Mouse (Mus musculus): ENCODE measurements around the gene Sptlc2. TPM values are rescaled to one million over a fixed set of nuclear protein-coding genes. Genes with fewer than 3 reads are reported as not detected.
A peak's percentile ranks its signal among the peaks of the same experiment; 100 is the strongest.

Sptlc2 gene
- 64.6 and 74.8 TPM in 2 replicates for polyA plus RNA-seq (2015; fragmentation: Nextera tagmentation; extraction: Ambion mirVana)

DNA sequence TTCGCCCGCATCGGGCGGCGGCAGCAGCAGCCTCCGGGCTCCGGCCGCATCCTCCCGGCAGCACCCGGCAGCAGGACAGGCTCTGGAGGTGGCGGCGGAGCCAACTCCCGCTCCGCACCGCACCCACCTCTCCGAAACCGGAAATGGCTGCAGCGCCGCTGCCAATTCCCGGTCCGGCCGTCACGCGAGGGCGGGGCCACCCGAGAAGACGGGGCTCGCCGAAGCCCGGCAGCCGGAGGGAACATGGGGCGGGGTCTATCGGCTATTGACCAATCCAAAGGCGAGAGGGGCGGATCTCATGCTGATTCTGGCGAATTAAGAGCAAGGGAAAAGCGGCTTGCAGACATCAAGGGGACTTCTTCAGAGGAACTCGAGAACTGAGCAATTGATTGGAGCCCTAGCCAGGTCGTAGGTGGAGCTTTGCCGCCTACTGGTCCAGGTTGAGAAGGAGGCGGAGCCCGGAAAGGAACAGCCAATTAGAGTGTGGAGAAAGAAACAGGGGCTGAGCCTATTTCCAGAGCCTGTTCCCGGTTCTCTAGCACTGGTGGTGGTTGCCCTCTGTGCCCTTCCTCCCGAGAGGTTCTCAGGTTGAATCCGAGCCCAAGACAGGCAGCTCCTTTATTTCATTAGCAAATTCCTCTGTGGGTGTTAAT is at the start of gene Sptlc2:
Gene Sptlc2, minus strand, starts transcription at position 234 of the 653 bp plus-strand sequence.
- no peaks in the 10 kb centered on the region for H3K27me3 ChIP-seq (replicated peaks)
- H3K4me1 ChIP-seq: peaks cover 23% of the 10 kb centered on the region
- peak within 1 kb of the TSS; percentile 88 for H3K27ac ChIP-seq (replicated peaks)
- peak within 1 kb of the TSS; percentile 91 for H3K9ac ChIP-seq (replicated peaks)
- no peaks in the 10 kb centered on the region for H3K9me3 ChIP-seq (replicated peaks)
- no peaks in the 10 kb centered on the region for H3K36me3 ChIP-seq
- peak within 1 kb of the TSS; percentile 96 for H3K4me2 ChIP-seq
- WGBS: 0% methylated on average over 44 of the region's 45 CpGs
- ATAC-seq (ENCODE audit: low FRiP score): peak; percentile 98
- peak within 1 kb of the TSS; percentile 99 for H3K4me3 ChIP-seq (replicated peaks)

DNA sequence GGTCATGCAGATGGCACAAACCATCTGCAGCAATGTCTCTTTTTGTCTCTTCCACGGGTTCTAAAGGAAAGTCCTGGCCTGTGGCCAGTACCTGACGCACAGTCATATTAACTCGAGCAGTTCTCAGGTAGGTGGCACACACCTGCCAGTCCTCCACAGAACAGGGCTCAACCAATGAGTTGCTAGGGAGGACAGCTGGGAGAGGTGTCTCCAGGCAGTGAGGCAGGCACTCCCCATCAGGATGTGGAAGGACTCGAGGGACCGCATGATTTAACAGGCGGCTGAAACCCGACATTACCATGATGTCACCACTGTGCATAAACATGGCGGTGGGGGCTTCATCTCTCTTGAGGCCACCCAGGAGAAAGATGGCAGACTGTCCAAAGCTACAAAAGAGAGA is 40.7 kb upstream of the Sptlc2 start:
- Histone ChIP-seq H3K9ac (replicated peaks) (no peak overlapping the region), H3K27ac (replicated peaks) (no peak overlapping the region), H3K4me3 (replicated peaks) (no peak overlapping the region), H3K4me2 (no peak overlapping the region), H3K9me3 (replicated peaks) (no peaks in the 10 kb centered on the region), H3K36me3 (peaks cover 77% of the 10 kb centered on the region), H3K4me1 (peaks cover 5% of the 10 kb centered on the region; the same call in 1 of the 2 replicates), H3K27me3 (replicated peaks) (no peaks in the 10 kb centered on the region)
- ATAC-seq (ENCODE audit: low FRiP score): no peak
- WGBS: 88% methylated on average over 8 of the region's 8 CpGs

DNA sequence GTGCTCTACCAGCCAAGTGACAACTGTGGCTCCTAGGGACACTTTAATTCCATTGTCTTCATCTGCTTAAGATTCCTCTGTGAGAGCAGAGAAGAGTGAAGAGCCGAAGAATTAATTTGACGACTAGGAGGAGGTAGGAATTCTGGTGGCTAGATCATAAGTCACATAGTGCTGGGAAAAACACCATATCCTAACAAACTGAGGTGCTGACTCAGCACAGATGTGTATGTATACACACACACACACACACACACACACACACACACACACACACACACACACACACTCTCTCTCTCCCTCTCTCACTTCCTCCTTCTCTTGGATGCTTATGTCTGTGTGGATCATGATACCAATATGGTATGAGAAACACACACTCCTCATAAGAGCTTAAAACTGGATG is 40.1 kb upstream of the Sptlc2 start:
- 76% methylated on average over 2 of the region's 2 CpGs for WGBS
- ATAC-seq (ENCODE audit: low FRiP score): no peak
- Histone ChIP-seq H3K27me3 (replicated peaks) (no peaks in the 10 kb centered on the region), H3K4me3 (replicated peaks) (no peak overlapping the region), H3K36me3 (peaks cover 73% of the 10 kb centered on the region), H3K27ac (replicated peaks) (no peak overlapping the region), H3K9ac (replicated peaks) (no peak overlapping the region), H3K9me3 (replicated peaks) (no peaks in the 10 kb centered on the region), H3K4me2 (no peak overlapping the region), H3K4me1 (peaks cover 5% of the 10 kb centered on the region; the same call in 1 of the 2 replicates)

DNA sequence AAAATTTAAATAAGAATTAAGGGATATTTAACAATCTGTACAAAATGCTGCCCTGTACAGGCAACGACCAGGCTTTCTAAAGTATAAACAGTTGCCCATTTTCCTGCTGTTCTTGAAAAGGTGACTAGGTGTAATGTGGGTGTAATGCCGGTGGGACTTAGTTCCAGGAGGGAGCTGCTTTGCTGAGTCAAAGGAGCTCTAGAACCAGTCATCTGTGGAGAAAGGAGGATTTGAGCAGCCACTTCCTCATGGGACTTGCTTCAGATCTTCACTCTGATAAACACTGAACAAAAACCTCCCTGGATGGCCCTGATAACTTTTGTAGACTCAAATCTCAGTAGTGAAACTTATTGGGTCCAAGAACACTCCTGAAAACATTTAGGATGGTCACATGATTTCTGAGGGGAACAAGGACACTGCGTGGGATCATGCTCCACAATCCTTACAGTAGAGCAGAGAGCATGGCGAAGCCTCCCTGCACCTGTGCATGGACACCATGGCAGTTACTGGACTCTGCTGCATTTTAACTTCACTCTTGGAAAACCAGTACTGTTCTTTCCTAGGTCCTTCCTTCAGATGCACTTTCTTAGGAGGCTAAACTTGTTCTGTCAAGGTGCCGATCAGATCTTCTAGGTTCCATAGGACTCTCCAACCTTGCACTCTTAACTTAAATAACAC is 38.3 kb upstream of the Sptlc2 start:
- H3K27ac ChIP-seq (replicated peaks): no peak overlapping the region
- H3K4me3 ChIP-seq (replicated peaks): no peak overlapping the region
- H3K4me2 ChIP-seq: no peak overlapping the region
- H3K9ac ChIP-seq (replicated peaks): no peak overlapping the region
- H3K36me3 ChIP-seq: peaks cover 60% of the 10 kb centered on the region
- 95% methylated on average over 5 of the region's 5 CpGs for WGBS
- ATAC-seq (ENCODE audit: low FRiP score): no peak
- H3K27me3 ChIP-seq (replicated peaks): no peaks in the 10 kb centered on the region
- H3K9me3 ChIP-seq (replicated peaks): no peaks in the 10 kb centered on the region
- peaks cover 5% of the 10 kb centered on the region; the same call in 1 of the 2 replicates for H3K4me1 ChIP-seq

DNA sequence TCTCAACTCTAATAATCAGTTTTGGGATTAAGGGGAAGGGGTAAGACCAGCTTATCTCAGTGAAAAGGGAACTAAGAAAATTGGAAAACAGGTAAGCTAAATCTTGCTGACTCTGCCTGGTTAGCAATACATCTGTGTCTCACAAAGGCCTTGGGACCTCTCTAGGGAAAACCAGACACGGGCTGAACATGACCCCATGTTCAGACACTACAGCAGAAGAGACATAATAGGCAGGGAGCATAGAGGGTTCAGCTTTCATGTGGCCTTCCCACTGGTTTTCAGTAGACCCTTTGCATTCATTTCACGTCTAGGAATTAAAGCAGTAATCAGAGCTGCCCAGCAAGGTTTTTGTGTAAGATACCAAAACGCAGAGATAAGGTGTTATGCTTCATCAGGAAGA is 36.4 kb upstream of the Sptlc2 start:
- Histone ChIP-seq H3K4me1 (peaks cover 9% of the 10 kb centered on the region; the same call in 1 of the 2 replicates), H3K9ac (replicated peaks) (no peak overlapping the region), H3K4me2 (no peak overlapping the region), H3K4me3 (replicated peaks) (no peak overlapping the region), H3K36me3 (peaks cover 41% of the 10 kb centered on the region), H3K27ac (replicated peaks) (no peak overlapping the region), H3K27me3 (replicated peaks) (no peaks in the 10 kb centered on the region), H3K9me3 (replicated peaks) (no peaks in the 10 kb centered on the region)
- no peak for ATAC-seq (ENCODE audit: low FRiP score)
- 35% methylated on average over 3 of the region's 3 CpGs for WGBS

DNA sequence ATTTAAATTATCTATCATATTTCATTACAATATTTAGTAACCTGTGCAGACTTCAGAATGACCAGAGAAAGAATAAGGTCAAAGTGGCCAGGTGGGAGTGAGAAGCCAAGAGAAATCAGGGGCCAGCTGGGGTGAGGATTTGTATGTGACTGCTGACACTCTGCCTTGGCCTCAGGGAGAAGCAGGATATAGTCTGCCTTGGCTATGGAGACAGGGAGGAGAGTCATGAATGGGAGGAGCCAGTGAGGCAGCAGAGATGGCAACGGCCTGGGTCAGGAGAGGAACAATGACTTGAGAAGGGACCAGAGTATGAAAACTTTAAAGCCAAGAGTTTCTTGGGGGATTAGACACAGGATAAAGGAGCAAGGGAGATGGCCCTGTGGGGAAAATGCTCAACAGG is 35.5 kb upstream of the Sptlc2 start:
- no peak for ATAC-seq (ENCODE audit: low FRiP score)
- H3K4me3 ChIP-seq (replicated peaks): no peak overlapping the region
- H3K27me3 ChIP-seq (replicated peaks): no peaks in the 10 kb centered on the region
- no peaks in the 10 kb centered on the region for H3K9me3 ChIP-seq (replicated peaks)
- H3K4me2 ChIP-seq: no peak overlapping the region
- H3K36me3 ChIP-seq: peaks cover 33% of the 10 kb centered on the region
- no peak overlapping the region for H3K27ac ChIP-seq (replicated peaks)
- 37% methylated on average over 1 of the region's 1 CpGs for whole genome bisulfite sequencing
- H3K4me1 ChIP-seq: peaks cover 17% of the 10 kb centered on the region
- no peak overlapping the region for H3K9ac ChIP-seq (replicated peaks)

DNA sequence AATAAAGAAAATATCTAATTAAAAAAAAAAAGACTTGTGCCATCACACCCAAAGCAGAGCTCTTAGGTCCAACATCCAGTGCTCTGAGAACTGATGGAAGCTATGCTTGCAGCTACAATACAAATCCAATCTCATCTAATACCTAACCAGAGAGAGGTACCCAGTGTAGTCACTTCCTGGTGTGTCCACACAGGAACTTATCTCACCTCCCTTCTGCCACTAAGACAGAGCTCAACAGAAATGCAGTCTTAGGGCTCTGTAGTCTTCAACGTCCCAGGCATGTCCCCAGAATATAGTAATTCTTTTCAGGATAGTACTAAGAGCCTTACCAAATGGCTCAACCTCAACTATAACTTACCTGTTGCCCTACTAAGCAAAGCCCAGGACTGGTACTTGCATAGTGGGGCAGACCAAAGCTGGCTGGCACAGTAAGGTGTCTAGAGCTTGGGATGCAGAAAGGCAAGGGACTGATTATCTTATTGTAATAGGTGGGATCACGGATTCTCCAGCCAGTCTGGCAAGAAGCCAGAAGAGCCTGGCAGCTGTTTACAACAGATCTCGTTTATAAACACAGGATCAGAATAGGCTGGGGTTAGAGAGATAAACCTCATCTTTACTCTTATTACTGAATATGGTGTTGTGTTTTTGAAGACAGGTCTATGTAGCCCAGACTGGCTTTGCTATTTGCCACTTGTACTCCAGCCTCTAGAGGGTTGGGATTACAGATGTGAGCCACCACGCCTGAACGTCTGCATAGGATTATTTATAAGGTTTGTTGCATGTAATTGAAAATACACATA is 33.8 kb upstream of the Sptlc2 start:
- peaks cover 18% of the 10 kb centered on the region for H3K4me1 ChIP-seq
- WGBS: 54% methylated on average over 5 of the region's 5 CpGs
- no peaks in the 10 kb centered on the region for H3K27me3 ChIP-seq (replicated peaks)
- no peak overlapping the region for H3K9ac ChIP-seq (replicated peaks)
- no peak overlapping the region for H3K4me3 ChIP-seq (replicated peaks)
- no peaks in the 10 kb centered on the region for H3K9me3 ChIP-seq (replicated peaks)
- no peak for ATAC-seq (ENCODE audit: low FRiP score)
- peaks cover 16% of the 10 kb centered on the region for H3K36me3 ChIP-seq
- H3K4me2 ChIP-seq: no peak overlapping the region
- no peak overlapping the region for H3K27ac ChIP-seq (replicated peaks)

DNA sequence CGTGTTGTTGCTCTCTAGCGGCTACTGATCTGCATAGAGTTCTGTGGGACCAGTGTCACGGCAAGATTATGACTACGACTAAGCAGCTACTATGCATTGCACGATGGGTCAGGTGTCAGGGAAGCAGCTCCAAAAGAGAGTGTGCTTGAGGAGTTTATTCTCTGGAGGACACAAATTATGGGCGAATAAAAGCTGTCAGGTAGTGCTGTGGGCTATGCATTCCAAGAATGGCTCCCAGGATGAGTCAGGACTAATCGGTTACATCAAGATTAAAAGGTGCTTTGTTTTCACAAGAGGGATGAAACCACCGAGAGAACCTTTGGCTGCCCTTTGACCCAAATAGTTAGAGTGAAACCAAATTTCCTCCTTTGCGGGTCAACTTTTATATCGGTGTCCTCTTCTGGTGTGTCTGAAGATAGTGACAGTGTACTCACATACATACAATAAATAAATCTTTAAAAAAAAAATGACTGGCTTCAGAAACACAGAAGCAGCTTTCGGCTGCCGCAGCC is 31.9 kb upstream of the Sptlc2 start:
- H3K4me2 ChIP-seq: no peak overlapping the region
- H3K4me3 ChIP-seq (replicated peaks): no peak overlapping the region
- peaks cover 18% of the 10 kb centered on the region for H3K4me1 ChIP-seq
- no peaks in the 10 kb centered on the region for H3K9me3 ChIP-seq (replicated peaks)
- no peaks in the 10 kb centered on the region for H3K27me3 ChIP-seq (replicated peaks)
- 0 out of 2 replicates have a peak, but pooled peaks have one; percentile 15 for ATAC-seq (ENCODE audit: low FRiP score)
- peaks cover 5% of the 10 kb centered on the region for H3K36me3 ChIP-seq
- H3K9ac ChIP-seq (replicated peaks): no peak overlapping the region
- H3K27ac ChIP-seq (replicated peaks): peak overlapping the region; percentile 83
- 49% methylated on average over 12 of the region's 12 CpGs for WGBS

DNA sequence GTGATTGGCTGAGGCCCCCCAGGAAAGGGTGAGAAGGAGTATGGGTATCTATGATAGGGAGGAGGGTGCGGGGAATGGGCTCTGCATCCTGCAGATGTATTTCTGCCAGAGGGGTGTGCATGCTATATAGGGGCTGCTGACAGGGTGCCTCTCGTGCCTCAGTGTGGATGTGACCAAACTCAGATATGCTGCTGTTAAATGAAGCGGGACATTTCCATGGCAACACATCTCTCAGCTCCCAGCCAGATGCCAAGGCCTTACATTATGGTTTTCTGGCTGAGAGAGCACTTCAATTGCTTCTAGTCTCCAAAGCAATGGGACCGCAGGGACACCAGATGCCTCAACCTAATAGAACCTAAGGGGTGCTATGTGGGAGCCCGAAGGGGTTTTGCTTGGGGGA is 30.8 kb upstream of the Sptlc2 start:
- 20% methylated on average over 5 of the region's 5 CpGs for WGBS
- H3K27ac ChIP-seq (replicated peaks): peak overlapping the region; percentile 83
- H3K4me1 ChIP-seq: peaks cover 13% of the 10 kb centered on the region
- no peaks in the 10 kb centered on the region for H3K9me3 ChIP-seq (replicated peaks)
- no peaks in the 10 kb centered on the region for H3K27me3 ChIP-seq (replicated peaks)
- H3K4me2 ChIP-seq: peak overlapping the region; percentile 27
- H3K9ac ChIP-seq (replicated peaks): no peak overlapping the region
- peak; percentile 89 for ATAC-seq (ENCODE audit: low FRiP score)
- no peak overlapping the region for H3K4me3 ChIP-seq (replicated peaks)
- peaks cover 5% of the 10 kb centered on the region for H3K36me3 ChIP-seq

DNA sequence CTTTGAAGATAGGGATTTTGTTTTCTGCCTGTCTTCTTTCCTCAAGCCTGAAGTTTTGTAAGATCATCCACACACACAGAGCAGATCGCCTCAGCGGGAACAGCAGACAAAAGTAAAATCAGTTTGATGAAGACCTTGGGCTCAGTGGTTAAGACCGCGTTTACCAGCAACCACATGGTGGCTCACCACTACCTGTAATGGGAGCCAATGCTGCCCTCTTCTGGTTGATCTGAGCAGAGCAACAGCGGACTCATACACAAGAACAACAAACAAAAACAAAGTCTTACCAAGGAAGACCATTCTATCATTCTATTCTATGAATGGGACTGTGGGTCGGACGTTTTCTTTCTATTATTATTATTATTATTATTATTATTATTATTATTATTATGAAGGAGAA is 28.5 kb upstream of the Sptlc2 start:
- 45% methylated on average over 7 of the region's 7 CpGs for WGBS
- ATAC-seq (ENCODE audit: low FRiP score): no peak
- H3K4me3 ChIP-seq (replicated peaks): no peak overlapping the region
- H3K36me3 ChIP-seq: no peaks in the 10 kb centered on the region
- no peak overlapping the region for H3K4me2 ChIP-seq
- no peak overlapping the region for H3K27ac ChIP-seq (replicated peaks)
- no peaks in the 10 kb centered on the region for H3K9me3 ChIP-seq (replicated peaks)
- no peaks in the 10 kb centered on the region for H3K27me3 ChIP-seq (replicated peaks)
- H3K4me1 ChIP-seq: peaks cover 13% of the 10 kb centered on the region
- no peak overlapping the region for H3K9ac ChIP-seq (replicated peaks)

DNA sequence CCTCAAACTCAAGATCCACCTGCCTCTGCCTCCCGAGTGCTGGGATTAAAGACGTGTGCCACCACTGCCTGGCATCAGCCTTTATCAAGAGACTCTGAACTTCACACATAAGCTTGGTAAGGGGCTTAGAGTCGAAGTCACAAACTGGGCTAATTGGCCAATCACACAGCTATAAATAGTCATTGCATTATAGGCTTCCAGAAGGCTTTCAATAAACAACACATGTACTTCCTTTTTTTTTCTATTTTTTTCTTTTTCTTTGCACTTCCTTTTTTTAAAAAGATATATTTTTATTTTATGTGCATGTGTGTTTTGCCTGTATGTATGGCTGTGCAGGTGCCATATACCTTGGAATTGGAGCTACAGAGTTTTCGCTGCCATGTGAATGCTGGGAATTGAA is 27.2 kb upstream of the Sptlc2 start:
- Histone ChIP-seq H3K4me1 (peaks cover 13% of the 10 kb centered on the region), H3K27ac (replicated peaks) (no peak overlapping the region), H3K4me2 (no peak overlapping the region), H3K9ac (replicated peaks) (no peak overlapping the region), H3K4me3 (replicated peaks) (no peak overlapping the region), H3K36me3 (no peaks in the 10 kb centered on the region), H3K27me3 (replicated peaks) (no peaks in the 10 kb centered on the region), H3K9me3 (replicated peaks) (no peaks in the 10 kb centered on the region)
- no peak for ATAC-seq (ENCODE audit: low FRiP score)
- WGBS: 70% methylated on average over 4 of the region's 4 CpGs

Measured in neural tube, embryonic 15.5 days (tissue).